Mouse (Mus musculus): ENCODE measurements at regions not wholly inside any gene's neighbourhood (a gene's known extent, or its start where the extent isn't known, plus 50 kb on each side); places are given as distances from the start of the nearest gene placed in this dataset.

DNA sequence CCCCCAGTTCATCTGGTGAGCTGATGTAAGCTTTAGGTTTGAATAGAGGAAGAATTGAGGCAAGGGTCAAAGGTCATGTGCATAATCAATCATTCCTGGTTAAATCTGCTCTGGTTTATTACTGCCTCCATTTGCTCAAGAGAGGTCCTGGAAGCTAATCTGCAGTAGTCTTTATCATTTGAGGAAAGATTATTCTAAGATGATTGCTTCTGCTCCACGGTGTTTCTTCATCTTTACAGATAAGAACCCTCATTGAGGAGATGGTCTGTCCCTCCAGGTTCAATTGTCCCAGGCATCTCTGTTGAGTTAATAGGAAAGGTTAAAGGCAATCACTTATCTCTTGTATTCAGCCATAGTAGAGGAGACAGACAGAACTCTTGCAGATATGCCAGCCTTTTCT is 3557.5 kb upstream of the Gm6569 start:
- no peak for DNase-seq (ENCODE audit: low spot score)

GRCm38 (mm10) chr15:70321781-70322180 is 3512.6 kb upstream of the Gm6569 start:
- peak; percentile 86 for DNase-seq (ENCODE audit: low spot score)

DNA sequence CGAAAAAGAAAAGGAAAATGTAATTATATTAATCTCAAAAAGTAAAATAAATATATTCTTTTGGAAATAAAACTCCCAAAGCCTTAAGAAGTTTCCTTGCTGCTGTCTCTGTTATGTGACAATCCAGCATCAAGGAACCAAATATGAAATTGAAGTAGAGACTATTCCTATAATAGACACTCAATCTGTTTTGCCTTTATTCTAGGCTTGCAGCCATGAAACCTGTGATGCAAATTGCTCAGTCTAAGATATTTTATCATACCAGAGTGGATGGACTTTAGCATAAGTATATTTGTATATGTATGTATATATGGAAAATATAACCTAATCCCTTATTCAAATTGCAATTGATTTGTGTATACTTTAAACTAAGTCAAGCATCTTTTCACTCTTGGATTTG is 3495.1 kb upstream of the Gm6569 start:
- DNase-seq (ENCODE audit: low spot score) = no peak

- DNase-seq (ENCODE audit: low spot score) = no peak
Measured at GRCm38 (mm10) chr15:70341401-70341800, 3493.0 kb upstream of the Gm6569 start.

GRCm38 (mm10) chr15:70357961-70358360 is 3476.4 kb upstream of the Gm6569 start:
- DNase-seq (ENCODE audit: low spot score) = no peak

DNA sequence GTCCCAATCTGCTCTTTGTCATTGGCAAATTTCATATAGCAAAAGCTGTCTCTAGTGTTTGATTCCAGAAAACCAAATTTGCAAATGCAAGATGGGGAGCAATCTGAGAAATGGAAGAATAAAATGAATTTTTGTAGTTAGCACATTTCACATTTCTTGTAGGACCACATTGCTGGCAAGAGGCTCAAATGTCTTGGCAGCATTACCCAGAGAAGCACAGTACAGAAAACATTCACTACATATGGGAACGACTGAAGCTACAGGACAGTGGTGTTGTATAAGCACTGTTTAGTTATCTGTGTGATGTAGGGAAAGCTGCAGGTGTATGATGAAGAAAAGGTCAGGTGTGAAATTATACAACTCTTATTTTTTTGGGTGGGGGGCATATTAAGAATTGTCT is 3449.7 kb upstream of the Gm6569 start:
- DNase-seq (ENCODE audit: low spot score) = no peak

GRCm38 (mm10) chr15:70416311-70416710 is 3418.1 kb upstream of the Gm6569 start:
- DNase-seq (ENCODE audit: low spot score) = no peak

GRCm38 (mm10) chr15:70425566-70425965 is 3408.8 kb upstream of the Gm6569 start:
- DNase-seq (ENCODE audit: low spot score) = no peak
